Mouse (Mus musculus) C2C12 (cell line): Measurements from ENCODE around the gene Car10.

Experiments used
- CEBPB ChIP-seq: IDR thresholded peaks from one replicate; pipeline ENCODE4 v1.6.1; 2011; ENCODE audit warnings: low read depth, mild to moderate bottlenecking, control low read depth, moderate library complexity
- CTCF ChIP-seq: IDR thresholded peaks from one replicate; pipeline ENCODE4 v1.5.1; 2011; ENCODE audit not compliant: control insufficient read depth, insufficient read depth, insufficient read length
- FOSL1 ChIP-seq: IDR thresholded peaks from one replicate; pipeline ENCODE4 v1.8.0; 2011; ENCODE audit warnings: mild to moderate bottlenecking, low read length; ENCODE audit not compliant: poor library complexity, insufficient read depth, severe bottlenecking
- MAX ChIP-seq: IDR thresholded peaks from one replicate; pipeline ENCODE4 v1.6.1; 2011; ENCODE audit warnings: mild to moderate bottlenecking, control low read depth
- MYOD1 ChIP-seq: IDR thresholded peaks from one replicate; pipeline ENCODE4 v1.6.1; 2011; ENCODE audit warnings: low read depth; ENCODE audit not compliant: control insufficient read depth, insufficient read length
- USF1 ChIP-seq: IDR thresholded peaks from one replicate; pipeline ENCODE4 v1.6.1; 2011; ENCODE audit warnings: low read depth, mild to moderate bottlenecking, control low read depth, moderate library complexity

GRCm38 (mm10) chr11:93137841-93138240 is 40.0 kb downstream of the Car10 start:
- TF ChIP-seq CTCF = no peak
- TF ChIP-seq USF1 = no peak
- TF ChIP-seq MAX = no peak
- no peak for TF ChIP-seq CEBPB
- TF ChIP-seq MYOD1 = no peak
- no peak for TF ChIP-seq FOSL1
